Mouse (Mus musculus): Measurements from ENCODE around the gene Dennd2a. TPM values are rescaled to one million over a fixed set of nuclear protein-coding genes. Genes with fewer than 3 reads are reported as not detected.

Dennd2a gene
- 37.1 and 37.5 TPM in 2 replicates for polyA plus RNA-seq (2014; fragmentation: Nextera tagmentation; extraction: Ambion mirVana)

DNA sequence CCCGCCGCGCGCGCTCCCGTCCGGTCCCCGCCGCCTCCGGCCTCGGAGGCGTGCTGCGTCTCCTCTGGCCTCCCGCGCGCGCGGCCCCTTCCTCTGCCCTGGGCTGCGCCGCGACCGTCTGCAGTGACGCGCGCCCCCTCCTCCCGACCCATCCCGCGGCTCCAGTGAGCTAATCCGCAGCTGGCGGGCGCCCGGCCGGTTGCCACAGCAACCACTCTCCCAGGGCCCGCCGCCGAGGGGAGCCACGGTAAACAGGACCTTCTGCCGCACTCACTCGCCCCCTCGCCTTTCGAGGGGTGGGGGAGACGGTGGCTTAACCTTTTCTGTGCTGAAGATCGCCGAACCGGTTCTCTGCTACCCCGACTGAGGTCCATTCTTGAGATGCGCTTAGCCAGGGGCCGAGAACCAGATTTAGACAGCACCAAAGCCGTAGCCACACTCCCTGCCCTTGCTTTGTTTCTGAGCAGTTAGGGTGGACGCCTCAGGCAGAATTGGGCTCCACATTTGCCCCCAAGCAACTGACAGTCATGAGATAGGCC lies at the start of gene Dennd2a:
Gene Dennd2a, minus strand, starts transcription at position 145 of the 539 bp plus-strand sequence.
- no peaks in the 10 kb centered on the region for H3K27me3 ChIP-seq (ENCODE audit: control insufficient read depth, insufficient read depth, low read length)
- WGBS = under 1% methylated on average over 47 of the region's 50 CpGs
- H3K4me2 ChIP-seq (ENCODE audit: low read depth, severe bottlenecking) = peak within 1 kb of the TSS; percentile 79

DNA sequence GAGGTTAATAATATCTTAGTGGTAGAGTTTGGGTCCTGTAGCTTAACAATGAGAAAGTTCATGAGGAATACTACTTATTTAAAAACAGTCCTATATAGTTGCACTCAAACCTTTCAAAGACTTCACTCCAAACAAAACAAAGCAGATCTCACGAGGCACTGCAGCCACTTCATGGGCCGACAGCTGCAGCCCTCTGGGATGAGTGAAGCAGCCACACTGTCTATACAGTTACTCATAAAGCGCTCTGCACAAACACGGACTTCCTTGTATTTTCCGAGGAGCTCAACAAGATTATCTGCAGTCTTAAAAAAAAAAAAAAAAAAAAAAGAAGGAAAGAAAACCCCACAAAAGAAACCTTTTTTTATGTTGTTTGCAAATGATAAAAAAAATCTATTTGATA lies 49.7 kb upstream of the Dennd2a start:
- 84% methylated on average over 5 of the region's 5 CpGs for WGBS
- Histone ChIP-seq H3K27ac (replicated peaks; ENCODE audit: low read depth, low read length) (no peak overlapping the region), H3K4me3 (ENCODE audit: low read depth, low read length) (no peak overlapping the region), H3K36me3 (ENCODE audit: control insufficient read depth, insufficient read depth, low read length) (no peaks in the 10 kb centered on the region), H3K9ac (ENCODE audit: low read length) (no peak overlapping the region), H3K4me2 (ENCODE audit: low read depth, severe bottlenecking) (no peak overlapping the region), H3K4me1 (ENCODE audit: control insufficient read depth, insufficient read depth, low read length) (no peaks in the 10 kb centered on the region), H3K27me3 (ENCODE audit: control insufficient read depth, insufficient read depth, low read length) (no peaks in the 10 kb centered on the region), H3K9me3 (ENCODE audit: control insufficient read depth, low read length) (no peaks in the 10 kb centered on the region)
- ATAC-seq (ENCODE audit: insufficient number of reproducible peaks, low FRiP score, low TSS enrichment, low read depth) (no peak), DNase-seq (ENCODE audit: low spot score) (no peak)

More for the DNA sequence above, at the start of gene Dennd2a:
- peak; percentile 94 for DNase-seq (ENCODE audit: low spot score)
- H3K27ac ChIP-seq (replicated peaks; ENCODE audit: low read depth, low read length) = peak within 1 kb of the TSS; percentile 91
- no peaks in the 10 kb centered on the region; the same call in 1 of the 2 replicates for H3K36me3 ChIP-seq (ENCODE audit: control insufficient read depth, insufficient read depth, low read length)
- peak within 1 kb of the TSS; percentile 97 for H3K9ac ChIP-seq (ENCODE audit: low read length)
- peak; percentile 95 for ATAC-seq (ENCODE audit: insufficient number of reproducible peaks, low FRiP score, low TSS enrichment, low read depth)
- H3K9me3 ChIP-seq (ENCODE audit: control insufficient read depth, low read length) = no peaks in the 10 kb centered on the region
- H3K4me1 ChIP-seq (ENCODE audit: control insufficient read depth, insufficient read depth, low read length) = peaks cover 22% of the 10 kb centered on the region
- peak within 1 kb of the TSS; percentile 91 for H3K4me3 ChIP-seq (ENCODE audit: low read depth, low read length)

DNA sequence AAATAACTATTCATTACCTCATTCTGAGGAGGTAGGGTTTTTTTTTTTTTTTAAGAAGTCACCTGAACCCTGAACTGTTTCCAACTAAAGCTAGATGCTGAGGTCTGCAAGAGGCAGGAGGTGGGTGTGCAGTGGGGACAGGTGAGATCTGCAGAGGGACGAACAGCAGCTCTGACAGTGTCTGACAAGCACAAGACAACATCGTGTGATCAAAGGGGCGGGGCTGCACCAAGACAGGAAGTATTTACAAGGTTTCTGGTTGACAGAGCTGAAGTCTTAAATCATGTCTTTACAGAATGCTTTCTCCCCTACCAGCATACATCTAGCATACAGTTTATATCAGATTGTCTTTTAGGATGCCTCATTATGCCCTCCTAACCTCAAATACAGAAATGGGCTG lies 49.2 kb upstream of the Dennd2a start:
- Histone ChIP-seq H3K9me3 (ENCODE audit: control insufficient read depth, low read length) (no peaks in the 10 kb centered on the region), H3K27ac (replicated peaks; ENCODE audit: low read depth, low read length) (no peak overlapping the region), H3K27me3 (ENCODE audit: control insufficient read depth, insufficient read depth, low read length) (no peaks in the 10 kb centered on the region), H3K4me2 (ENCODE audit: low read depth, severe bottlenecking) (no peak overlapping the region), H3K4me3 (ENCODE audit: low read depth, low read length) (no peak overlapping the region), H3K9ac (ENCODE audit: low read length) (no peak overlapping the region), H3K4me1 (ENCODE audit: control insufficient read depth, insufficient read depth, low read length) (no peaks in the 10 kb centered on the region), H3K36me3 (ENCODE audit: control insufficient read depth, insufficient read depth, low read length) (no peaks in the 10 kb centered on the region)
- DNase-seq (ENCODE audit: low spot score) (no peak), ATAC-seq (ENCODE audit: insufficient number of reproducible peaks, low FRiP score, low TSS enrichment, low read depth) (no peak)
- WGBS = 69% methylated on average over 3 of the region's 3 CpGs

GRCm38 (mm10) chr6:39606056-39606455 lies 48.4 kb upstream of the Dennd2a start:
- H3K9me3 ChIP-seq (ENCODE audit: control insufficient read depth, low read length) = no peaks in the 10 kb centered on the region
- no peaks in the 10 kb centered on the region for H3K27me3 ChIP-seq (ENCODE audit: control insufficient read depth, insufficient read depth, low read length)
- no peak overlapping the region for H3K4me3 ChIP-seq (ENCODE audit: low read depth, low read length)
- no peak overlapping the region for H3K4me2 ChIP-seq (ENCODE audit: low read depth, severe bottlenecking)
- no peaks in the 10 kb centered on the region for H3K36me3 ChIP-seq (ENCODE audit: control insufficient read depth, insufficient read depth, low read length)
- H3K27ac ChIP-seq (replicated peaks; ENCODE audit: low read depth, low read length) = no peak overlapping the region
- H3K4me1 ChIP-seq (ENCODE audit: control insufficient read depth, insufficient read depth, low read length) = no peaks in the 10 kb centered on the region
- H3K9ac ChIP-seq (ENCODE audit: low read length) = no peak overlapping the region
- DNase-seq (ENCODE audit: low spot score) (no peak), ATAC-seq (ENCODE audit: insufficient number of reproducible peaks, low FRiP score, low TSS enrichment, low read depth) (no peak)
- WGBS = 90% methylated on average over 6 of the region's 6 CpGs

DNA sequence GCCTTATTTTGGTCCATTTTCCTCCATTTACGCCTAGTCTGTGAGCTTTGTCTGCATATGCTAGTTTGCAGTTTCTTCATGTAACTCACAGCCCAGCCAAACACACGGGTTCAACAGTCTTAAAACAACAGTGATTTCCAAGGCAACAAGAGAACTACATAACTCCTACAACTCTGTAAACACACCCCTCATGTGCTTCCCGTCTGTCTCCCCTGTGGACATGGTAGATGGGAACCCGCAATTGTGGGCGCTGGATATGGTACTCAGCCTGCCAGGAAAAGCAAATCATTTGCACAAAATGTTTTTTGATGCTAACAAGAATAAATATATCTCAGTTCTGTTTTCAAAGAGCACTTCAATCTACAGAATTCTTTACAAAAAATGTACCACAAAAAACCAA lies 46.9 kb upstream of the Dennd2a start:
- Histone ChIP-seq H3K4me1 (ENCODE audit: control insufficient read depth, insufficient read depth, low read length) (no peaks in the 10 kb centered on the region), H3K27ac (replicated peaks; ENCODE audit: low read depth, low read length) (no peak overlapping the region), H3K9me3 (ENCODE audit: control insufficient read depth, low read length) (no peaks in the 10 kb centered on the region), H3K27me3 (ENCODE audit: control insufficient read depth, insufficient read depth, low read length) (no peaks in the 10 kb centered on the region), H3K4me3 (ENCODE audit: low read depth, low read length) (no peak overlapping the region), H3K9ac (ENCODE audit: low read length) (no peak overlapping the region), H3K4me2 (ENCODE audit: low read depth, severe bottlenecking) (no peak overlapping the region), H3K36me3 (ENCODE audit: control insufficient read depth, insufficient read depth, low read length) (peaks cover 8% of the 10 kb centered on the region)
- WGBS = 89% methylated on average over 5 of the region's 5 CpGs
- no peak for ATAC-seq (ENCODE audit: insufficient number of reproducible peaks, low FRiP score, low TSS enrichment, low read depth)
- DNase-seq (ENCODE audit: low spot score) = no peak

DNA sequence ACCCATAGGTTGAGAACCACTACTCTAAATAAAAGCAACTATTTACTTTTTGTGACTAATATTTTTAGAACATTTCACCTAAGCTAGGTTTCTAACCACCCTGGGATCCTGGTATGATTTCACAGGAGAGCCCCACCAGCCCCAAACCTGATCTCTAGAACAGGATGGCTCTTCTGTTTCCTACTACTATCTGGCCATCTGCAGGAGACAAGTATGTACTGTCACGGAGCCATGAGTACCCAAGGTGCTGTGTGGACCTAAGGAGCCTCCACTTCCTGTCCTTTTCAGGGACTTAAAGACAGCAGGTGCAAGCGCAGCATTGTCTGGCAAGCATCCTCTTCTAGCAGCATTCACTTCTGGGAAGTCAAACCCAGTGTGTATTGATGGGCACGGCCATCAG lies 44.2 kb upstream of the Dennd2a start:
- Histone ChIP-seq H3K4me3 (ENCODE audit: low read depth, low read length) (no peak overlapping the region), H3K4me1 (ENCODE audit: control insufficient read depth, insufficient read depth, low read length) (no peaks in the 10 kb centered on the region), H3K4me2 (ENCODE audit: low read depth, severe bottlenecking) (no peak overlapping the region), H3K9me3 (ENCODE audit: control insufficient read depth, low read length) (no peaks in the 10 kb centered on the region), H3K27me3 (ENCODE audit: control insufficient read depth, insufficient read depth, low read length) (no peaks in the 10 kb centered on the region), H3K9ac (ENCODE audit: low read length) (no peak overlapping the region), H3K36me3 (ENCODE audit: control insufficient read depth, insufficient read depth, low read length) (peaks cover 14% of the 10 kb centered on the region), H3K27ac (replicated peaks; ENCODE audit: low read depth, low read length) (no peak overlapping the region)
- WGBS = 83% methylated on average over 3 of the region's 3 CpGs
- ATAC-seq (ENCODE audit: insufficient number of reproducible peaks, low FRiP score, low TSS enrichment, low read depth) (no peak), DNase-seq (ENCODE audit: low spot score) (no peak)

DNA sequence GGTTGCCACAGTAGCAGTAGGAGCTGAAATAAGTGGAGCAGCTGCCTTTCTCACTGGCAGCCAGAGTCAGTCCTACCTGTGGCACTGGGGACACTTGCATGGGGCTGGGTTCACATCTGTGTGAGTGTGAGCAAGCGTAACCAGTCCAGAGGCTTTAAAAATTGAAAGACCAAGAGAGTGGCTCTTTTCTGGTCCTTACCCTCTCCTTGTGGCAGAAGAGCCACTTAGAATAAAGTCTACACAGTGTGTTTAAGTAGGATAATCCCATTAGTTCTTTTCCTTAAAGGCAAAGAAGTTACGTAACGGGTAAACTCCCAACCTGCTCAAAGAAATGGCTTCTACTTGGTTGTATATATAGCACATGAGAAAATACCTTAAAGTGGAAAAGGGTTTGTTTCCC lies 43.2 kb upstream of the Dennd2a start:
- WGBS = 96% methylated on average over 3 of the region's 3 CpGs
- Histone ChIP-seq H3K27ac (replicated peaks; ENCODE audit: low read depth, low read length) (no peak overlapping the region), H3K4me1 (ENCODE audit: control insufficient read depth, insufficient read depth, low read length) (no peaks in the 10 kb centered on the region), H3K9ac (ENCODE audit: low read length) (no peak overlapping the region), H3K4me3 (ENCODE audit: low read depth, low read length) (no peak overlapping the region), H3K9me3 (ENCODE audit: control insufficient read depth, low read length) (no peaks in the 10 kb centered on the region), H3K36me3 (ENCODE audit: control insufficient read depth, insufficient read depth, low read length) (peaks cover 16% of the 10 kb centered on the region), H3K4me2 (ENCODE audit: low read depth, severe bottlenecking) (no peak overlapping the region), H3K27me3 (ENCODE audit: control insufficient read depth, insufficient read depth, low read length) (no peaks in the 10 kb centered on the region)
- ATAC-seq (ENCODE audit: insufficient number of reproducible peaks, low FRiP score, low TSS enrichment, low read depth) (no peak), DNase-seq (ENCODE audit: low spot score) (no peak)

DNA sequence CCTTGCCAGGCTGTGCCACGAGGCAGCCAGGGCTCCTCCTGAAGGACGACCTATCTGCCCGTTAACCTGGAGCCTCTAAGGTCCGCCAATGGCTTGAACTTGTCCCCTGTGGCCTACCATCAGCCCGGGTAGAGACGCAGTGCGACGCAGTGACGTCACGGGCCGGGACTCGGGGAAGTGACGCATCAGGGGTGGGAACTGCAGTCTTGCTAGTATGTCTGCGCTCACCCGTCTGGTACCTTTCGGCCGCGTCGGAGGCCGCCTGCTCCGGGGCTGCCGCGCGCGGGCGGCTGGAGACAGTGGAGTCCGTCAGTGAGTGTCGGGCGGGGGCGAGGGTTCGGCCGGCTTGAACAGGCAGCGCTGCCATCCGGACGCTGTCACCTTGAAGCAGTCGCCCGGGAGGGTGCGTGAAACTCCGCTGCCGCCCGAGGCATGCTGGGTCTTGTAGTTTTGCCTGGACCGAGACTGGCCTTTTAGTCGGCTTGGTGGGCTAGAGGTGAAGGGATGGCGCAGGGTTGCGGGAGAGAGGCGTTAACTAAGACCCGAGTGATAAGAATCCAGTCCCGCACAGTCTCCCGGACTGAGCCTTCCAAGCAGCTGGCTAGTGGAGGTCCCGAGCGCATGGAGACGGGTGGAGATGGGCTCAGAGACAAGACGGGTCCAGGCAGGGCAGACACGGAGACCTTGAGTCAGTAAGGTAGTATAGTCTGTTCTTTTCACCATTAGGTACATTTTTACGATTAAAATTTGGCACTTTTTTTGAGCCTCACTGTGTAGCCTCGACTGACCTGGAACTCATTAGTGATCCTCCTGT lies 34.9 kb upstream of the Dennd2a start, which contains the start of gene Ndufb2:
Gene Ndufb2, plus strand, starts transcription at position 174 of the 814 bp plus-strand sequence.
- under 1% methylated on average over 56 of the region's 56 CpGs for WGBS
- DNase-seq (ENCODE audit: low spot score) = peak; percentile 99
- H3K9me3 ChIP-seq (ENCODE audit: control insufficient read depth, low read length) = no peaks in the 10 kb centered on the region
- ATAC-seq (ENCODE audit: insufficient number of reproducible peaks, low FRiP score, low TSS enrichment, low read depth) = peak; percentile 98
- peak within 1 kb of the TSS; percentile 84 for H3K4me2 ChIP-seq (ENCODE audit: low read depth, severe bottlenecking)
- no peaks in the 10 kb centered on the region for H3K27me3 ChIP-seq (ENCODE audit: control insufficient read depth, insufficient read depth, low read length)
- H3K36me3 ChIP-seq (ENCODE audit: control insufficient read depth, insufficient read depth, low read length) = peaks cover 5% of the 10 kb centered on the region; the same call in 1 of the 2 replicates
- H3K4me3 ChIP-seq (ENCODE audit: low read depth, low read length) = peak within 1 kb of the TSS; percentile 81
- no peak within 1 kb of the TSS; the same call in 1 of the 2 replicates for H3K27ac ChIP-seq (replicated peaks; ENCODE audit: low read depth, low read length)
- peak within 1 kb of the TSS; percentile 77 for H3K9ac ChIP-seq (ENCODE audit: low read length)
- H3K4me1 ChIP-seq (ENCODE audit: control insufficient read depth, insufficient read depth, low read length) = no peaks in the 10 kb centered on the region
